Mouse (Mus musculus): ENCODE measurements around the gene Lima1.

GRCm38 (mm10) chr15:99807776-99808735 lies 67.2 kb downstream of the Lima1 start:
- TF ChIP-seq ZNF384 (IDR thresholded peaks at IDR 0.05; ENCODE audit: low read depth, low read length) (no peak), ZC3H11A (IDR thresholded peaks at IDR 0.05; ENCODE audit: borderline replicate concordance, low read depth, low read length) (no peak), HCFC1 (IDR thresholded peaks at IDR 0.05; ENCODE audit: borderline replicate concordance, insufficient read depth, low read length) (no peak)
